Mouse (Mus musculus): ENCODE measurements around the gene Plekhg1.

The Plekhg1 gene

DNA sequence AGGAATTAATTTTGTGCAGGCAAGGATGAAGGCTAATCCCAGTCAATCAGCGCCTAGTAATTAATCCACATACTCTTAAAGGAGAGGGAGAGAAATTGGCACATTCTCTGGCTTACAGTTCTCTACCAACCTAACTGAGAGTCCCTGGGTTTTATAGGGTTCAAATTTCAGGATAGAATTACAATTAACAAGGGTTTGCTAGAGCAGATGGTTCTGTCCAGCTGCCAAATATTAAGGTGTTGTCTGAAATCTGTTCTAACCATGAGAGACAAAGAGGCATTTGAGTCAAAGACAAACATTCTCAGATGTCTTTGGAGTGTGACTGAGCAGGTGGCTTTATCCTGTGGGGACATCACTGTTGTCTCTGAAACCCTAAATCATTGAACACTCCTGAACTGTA is 87.2 kb downstream of the Plekhg1 start:
- in situ Hi-C loops (cut with MseI, MboI): no loop called here

- in situ Hi-C loops (cut with MseI, MboI): no loop called here
Observed at GRCm38 (mm10) chr10:3829472-3829871, 89.3 kb downstream of the Plekhg1 start.

- in situ Hi-C loops (cut with MseI, MboI): no loop called here
Observed at GRCm38 (mm10) chr10:3830618-3831017, 90.5 kb downstream of the Plekhg1 start.

DNA sequence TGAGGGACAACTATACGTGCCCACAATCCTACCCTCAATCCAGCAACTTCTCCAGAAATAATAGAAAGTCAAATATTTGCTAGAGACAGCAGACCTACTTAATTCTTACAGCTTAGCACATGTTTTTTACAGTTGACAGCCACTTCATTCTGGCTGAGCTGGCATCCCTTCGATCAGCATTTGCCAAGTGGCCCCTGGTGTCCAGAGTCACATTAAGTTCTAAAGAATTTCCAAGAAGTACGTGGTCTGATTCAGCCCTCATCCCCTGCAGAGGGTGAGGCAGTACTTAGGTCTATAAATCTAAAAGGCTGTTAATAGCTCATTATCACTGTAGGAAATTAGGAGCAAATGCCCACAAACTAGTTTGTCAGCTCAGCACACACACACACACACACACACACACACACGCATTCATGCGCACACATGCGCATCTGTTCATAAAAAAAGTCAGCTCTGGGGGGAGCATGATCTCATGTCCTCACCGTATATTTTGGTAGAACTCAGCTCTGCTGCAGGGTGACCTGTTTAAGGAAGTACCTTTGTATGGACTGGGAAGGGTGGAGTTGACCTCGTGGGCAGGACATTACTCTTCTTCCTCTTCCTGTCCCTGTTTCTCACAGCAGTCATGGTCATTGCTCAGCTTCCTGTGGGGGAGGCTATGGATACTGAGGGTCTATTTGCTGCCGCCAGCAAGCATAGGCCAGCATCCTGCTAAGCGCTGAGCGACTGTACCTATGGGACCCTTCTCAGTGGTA is 91.6 kb downstream of the Plekhg1 start:
- in situ Hi-C loops (cut with MseI, MboI): no loop called here

- in situ Hi-C loops (cut with MseI, MboI): no loop called here
Observed at GRCm38 (mm10) chr10:3834060-3834459, 93.9 kb downstream of the Plekhg1 start.

GRCm38 (mm10) chr10:3834678-3835077 is 94.5 kb downstream of the Plekhg1 start:
- in situ Hi-C loops (cut with MseI, MboI): no loop called here

- in situ Hi-C loops (cut with MseI, MboI): no loop called here
Observed at GRCm38 (mm10) chr10:3835616-3836015, 95.5 kb downstream of the Plekhg1 start.

GRCm38 (mm10) chr10:3839748-3840432 is 99.7 kb downstream of the Plekhg1 start:
- in situ Hi-C loops (cut with MseI, MboI): no loop called here

DNA sequence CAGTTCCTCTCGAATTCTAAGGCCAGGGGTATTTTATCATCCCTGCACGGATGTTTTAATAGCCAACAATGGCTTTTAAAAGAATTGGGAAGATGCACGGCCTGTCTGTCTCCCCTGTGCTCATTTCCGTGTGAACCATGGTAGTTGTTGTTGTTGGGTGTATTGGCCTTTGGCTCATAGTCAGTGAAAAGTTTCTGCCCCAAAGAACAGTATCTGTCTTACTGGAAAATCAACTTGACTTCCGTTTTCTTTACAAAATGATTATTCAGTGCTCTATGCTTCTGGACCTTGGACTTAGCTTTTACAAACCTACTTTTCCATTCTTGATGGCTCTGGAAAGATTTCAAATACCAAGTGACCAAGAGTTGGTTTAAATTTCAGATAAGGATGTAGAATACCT is 104.3 kb downstream of the Plekhg1 start:
- in situ Hi-C loops (cut with MseI, MboI): no loop called here

DNA sequence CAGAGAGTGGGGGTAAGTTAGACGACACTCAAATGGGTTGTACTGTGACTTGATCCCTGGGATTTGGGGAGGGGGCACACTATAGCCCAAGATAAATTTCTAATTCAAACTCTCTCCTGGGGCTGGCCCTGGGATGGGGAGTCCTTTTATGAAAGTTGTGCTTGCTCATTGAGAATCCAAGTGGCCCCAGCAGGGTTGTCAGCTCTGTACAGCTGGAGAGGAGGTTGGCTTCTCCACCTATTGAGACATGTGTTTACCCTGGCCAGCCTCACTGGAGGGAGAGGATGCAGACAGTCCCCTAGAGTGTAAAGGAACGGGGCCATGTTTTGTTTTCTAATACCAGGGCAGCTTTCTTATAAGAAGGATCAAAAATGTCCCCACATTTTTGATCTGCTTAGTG is 106.9 kb downstream of the Plekhg1 start:
- in situ Hi-C loops (cut with MseI, MboI): no loop called here

- in situ Hi-C loops (cut with MseI, MboI): no loop called here
Observed at GRCm38 (mm10) chr10:3851461-3851860, 111.3 kb downstream of the Plekhg1 start.

GRCm38 (mm10) chr10:3852733-3853132 is 112.6 kb downstream of the Plekhg1 start:
- in situ Hi-C loops (cut with MseI, MboI): no loop called here

GRCm38 (mm10) chr10:3857912-3858311 is 117.7 kb downstream of the Plekhg1 start:
- in situ Hi-C loops (cut with MseI, MboI): no loop called here

DNA sequence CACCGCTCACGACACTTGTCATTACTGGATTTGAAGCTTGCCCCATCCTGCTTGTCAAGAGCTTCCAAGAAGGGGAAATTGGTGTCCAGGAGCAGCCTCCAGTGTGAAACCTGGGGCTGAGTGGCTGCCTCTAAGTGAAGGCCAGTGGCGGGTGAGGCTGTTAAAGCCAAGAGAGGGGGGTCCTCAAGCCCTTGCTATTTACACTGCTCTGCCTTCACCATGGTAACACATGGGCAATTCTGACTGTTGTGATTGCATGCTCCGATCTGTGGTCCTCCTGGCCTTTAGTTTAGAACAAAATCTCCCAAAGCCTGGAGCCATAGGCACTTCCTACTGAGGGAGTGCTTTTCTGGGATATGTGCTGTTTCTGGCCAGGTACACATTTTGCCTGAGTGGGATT is 118.3 kb downstream of the Plekhg1 start:
- in situ Hi-C loops (cut with MseI, MboI): no loop called here

DNA sequence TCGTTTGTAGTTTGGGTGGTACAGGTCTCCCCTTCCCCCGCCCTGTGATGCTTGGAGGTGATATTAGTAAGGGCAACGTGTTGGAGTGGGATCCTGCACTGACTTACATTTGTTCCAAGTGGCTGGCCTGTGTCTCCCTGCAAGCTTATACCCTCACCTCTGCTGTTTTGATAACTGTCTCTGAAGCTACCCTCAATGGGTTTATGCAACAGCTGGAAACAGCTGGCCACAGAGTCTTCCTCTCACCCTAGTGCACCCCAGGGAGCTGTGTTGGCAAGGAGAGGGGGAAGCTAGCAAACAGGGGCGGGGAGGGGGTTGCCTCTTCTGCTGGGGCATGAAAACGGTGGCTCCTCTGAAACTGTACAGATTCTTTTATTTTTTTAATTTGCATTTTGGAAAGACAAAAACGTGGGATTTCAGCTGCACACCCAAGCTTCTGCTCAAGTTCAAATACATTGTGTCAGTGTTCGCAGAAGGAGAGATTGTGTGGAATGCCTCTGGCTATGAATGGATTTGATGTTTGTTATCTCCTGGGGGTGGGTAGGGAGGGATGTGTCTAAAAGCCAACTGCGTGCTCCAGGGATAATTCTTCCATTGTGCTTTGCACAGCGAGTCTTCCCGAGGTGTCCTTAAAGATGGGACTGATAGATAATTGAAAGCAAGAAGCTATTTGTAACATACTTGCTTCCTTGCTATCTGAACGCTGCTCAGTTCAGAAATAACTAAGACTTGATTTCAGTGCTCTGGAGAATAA is 119.0 kb downstream of the Plekhg1 start:
- in situ Hi-C loops (cut with MseI, MboI): no loop called here

DNA sequence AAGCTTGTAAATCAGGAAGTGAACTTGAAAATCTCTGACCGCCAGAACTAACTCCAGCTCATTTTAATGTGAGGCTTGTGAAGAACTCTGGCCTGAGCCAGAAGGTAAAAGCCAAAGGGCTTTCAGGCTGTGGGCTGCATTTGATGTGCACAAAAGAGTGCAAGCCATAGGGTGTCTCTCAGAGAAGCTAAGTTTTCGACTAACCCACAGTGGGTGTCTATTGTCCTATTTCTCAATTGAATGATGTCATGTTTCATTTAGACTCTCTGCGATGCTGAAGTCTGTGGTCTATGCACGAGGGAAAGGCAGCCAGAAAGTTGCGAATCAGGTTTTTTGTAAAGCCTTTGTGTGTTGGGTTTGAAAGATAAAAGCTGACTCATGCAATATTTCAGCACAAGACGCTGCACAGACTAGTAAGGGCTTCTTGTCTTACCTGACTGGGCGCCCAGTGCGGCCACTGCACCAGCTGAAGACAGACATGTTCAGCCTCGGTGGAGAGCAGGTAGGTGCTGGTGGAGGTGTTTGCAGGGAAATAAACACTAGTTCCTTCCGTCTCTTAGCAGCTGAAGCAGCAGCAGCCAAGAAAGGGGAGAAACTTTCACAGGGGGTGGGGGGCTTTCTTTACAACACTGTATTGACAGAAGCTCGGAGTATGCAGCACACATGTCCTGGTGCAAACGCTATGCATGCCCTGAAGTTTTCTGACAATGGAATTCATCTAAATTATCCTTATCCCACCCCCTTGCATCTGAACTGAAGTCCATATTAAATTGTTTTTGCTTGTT is 123.4 kb downstream of the Plekhg1 start:
- in situ Hi-C loops (cut with MseI, MboI): no loop called here

- in situ Hi-C loops (cut with MseI, MboI): no loop called here
Observed at GRCm38 (mm10) chr10:3864196-3864540, 124.0 kb downstream of the Plekhg1 start.

- in situ Hi-C loops (cut with MseI, MboI): no loop called here
Observed at GRCm38 (mm10) chr10:3867298-3867697, 127.1 kb downstream of the Plekhg1 start.

- in situ Hi-C loops (cut with MseI, MboI): no loop called here
Observed at GRCm38 (mm10) chr10:3870828-3871227, 130.7 kb downstream of the Plekhg1 start.

DNA sequence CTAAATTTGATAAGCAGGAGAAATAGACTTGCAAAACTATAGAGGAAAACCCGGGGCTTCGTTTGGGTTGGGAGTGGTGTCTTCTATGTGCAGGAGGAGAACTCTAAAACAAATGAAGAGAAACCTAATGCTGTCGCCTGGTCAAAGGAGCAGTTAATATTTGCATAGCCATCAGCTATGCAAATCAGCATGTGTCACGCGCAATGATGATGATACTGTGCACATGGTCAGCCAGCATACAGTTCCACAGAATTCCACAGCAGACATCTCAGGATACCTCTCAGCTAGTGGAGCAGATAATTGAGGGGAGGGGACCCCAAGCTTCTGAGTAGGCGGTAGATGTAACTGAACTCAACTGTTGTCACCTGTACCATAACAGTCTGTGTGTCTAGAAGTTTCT is 133.3 kb downstream of the Plekhg1 start:
- in situ Hi-C loops (cut with MseI, MboI): no loop called here

DNA sequence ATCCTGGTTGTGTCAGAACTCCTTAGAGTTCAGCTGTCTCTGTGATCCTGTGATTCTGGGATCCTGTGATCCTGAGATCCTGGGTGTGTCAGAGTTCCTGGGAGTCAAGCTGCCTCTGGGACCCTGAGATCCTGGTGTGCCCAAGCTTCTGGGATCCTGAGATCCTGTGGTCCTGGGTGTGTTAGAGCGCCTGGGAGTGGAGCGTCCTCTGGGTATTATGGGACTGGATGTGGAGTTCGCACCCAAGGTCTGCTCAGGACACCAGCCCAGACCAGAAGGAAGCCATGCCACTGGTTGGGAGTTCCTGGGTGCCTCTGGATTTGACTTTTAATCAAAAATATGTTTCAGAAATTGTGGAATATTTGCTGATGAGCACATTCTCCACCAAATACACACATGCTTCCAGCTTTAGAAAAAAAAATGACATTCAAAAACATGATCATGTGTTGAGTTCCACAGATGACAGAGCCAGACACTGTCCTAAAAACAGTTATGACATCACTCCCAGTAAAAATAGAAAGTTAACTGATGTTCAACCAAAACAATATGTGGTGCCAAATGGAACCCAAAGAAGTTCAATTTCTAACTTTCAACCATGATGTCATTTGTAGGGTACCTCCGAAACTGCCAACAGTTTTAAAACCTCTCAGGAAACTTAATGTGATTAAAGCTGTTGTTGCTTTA is 137.8 kb downstream of the Plekhg1 start:
- in situ Hi-C loops (cut with MseI, MboI): no loop called here
